Mouse (Mus musculus) kidney, postnatal 4 days (tissue): ENCODE data around the gene Aplp2.
A peak's percentile ranks its signal among the peaks of the same experiment; 100 is the strongest.
"Not testable (repeated sequence)": the region's sequence is repeated elsewhere in the genome, so short reads cannot be mapped to it uniquely, and the experiment has no call there.

Experiments used
- DNase-seq, 2 experiments: peaks; one replicate each; pipeline ENCODE4 v3.0.0; 2021; ENCODE audit warnings: mixed read lengths in 2 of 2

The Aplp2 gene

GRCm38 (mm10) chr9:31176379-31177130 lies 35.1 kb downstream of the Aplp2 start:
- peak; percentile 72 to 80 for DNase-seq

- no peak for DNase-seq
Observed at GRCm38 (mm10) chr9:31175978-31176377, 35.6 kb downstream of the Aplp2 start.

- no peak for DNase-seq
Observed at GRCm38 (mm10) chr9:31175346-31175745, 36.3 kb downstream of the Aplp2 start.

- no peak for DNase-seq
Observed at GRCm38 (mm10) chr9:31168356-31169093, 43.1 kb downstream of the Aplp2 start.

GRCm38 (mm10) chr9:31167305-31167704 lies 44.3 kb downstream of the Aplp2 start:
- no peak for DNase-seq

GRCm38 (mm10) chr9:31165505-31165904 lies 46.1 kb downstream of the Aplp2 start:
- DNase-seq = not testable (repeated sequence)

- no peak for DNase-seq
Observed at GRCm38 (mm10) chr9:31163327-31163726, 48.3 kb downstream of the Aplp2 start.

GRCm38 (mm10) chr9:31162911-31163310 lies 48.7 kb downstream of the Aplp2 start:
- DNase-seq = no peak

- peak; percentile 37 to 57 for DNase-seq
Observed at GRCm38 (mm10) chr9:31159910-31160309, 51.7 kb downstream of the Aplp2 start.

- no peak for DNase-seq
Observed at GRCm38 (mm10) chr9:31156594-31156993, 55.0 kb downstream of the Aplp2 start.

- no peak for DNase-seq
Observed at GRCm38 (mm10) chr9:31151050-31151449, 60.6 kb downstream of the Aplp2 start.

GRCm38 (mm10) chr9:31148135-31148534 lies 63.5 kb downstream of the Aplp2 start:
- peak in 1 of 2 experiments; percentile 24 for DNase-seq

- DNase-seq = no peak
Observed at GRCm38 (mm10) chr9:31145272-31145925, 66.2 kb downstream of the Aplp2 start.

GRCm38 (mm10) chr9:31142924-31143323 lies 68.7 kb downstream of the Aplp2 start:
- no peak for DNase-seq

- DNase-seq = no peak
Observed at GRCm38 (mm10) chr9:31133131-31133530, 78.5 kb downstream of the Aplp2 start.

GRCm38 (mm10) chr9:31131205-31131968 lies 80.2 kb downstream of the Aplp2 start, which contains the start of gene St14:
Gene St14, minus strand, starts transcription at chr9:31131853.
- DNase-seq = peak; percentile 77 to 86

GRCm38 (mm10) chr9:31130357-31131204 lies 81.0 kb downstream of the Aplp2 start:
- peak; percentile 15 to 47 for DNase-seq

- no peak for DNase-seq
Observed at GRCm38 (mm10) chr9:31129956-31130355, 81.7 kb downstream of the Aplp2 start.

- DNase-seq = peak in 1 of 2 experiments; percentile 43
Observed at GRCm38 (mm10) chr9:31127876-31128465, 83.6 kb downstream of the Aplp2 start.

- DNase-seq = no peak
Observed at GRCm38 (mm10) chr9:31126079-31126478, 85.5 kb downstream of the Aplp2 start.

GRCm38 (mm10) chr9:31122464-31123030 lies 89.1 kb downstream of the Aplp2 start:
- DNase-seq = peak; percentile 28 to 48
